Mouse (Mus musculus): ENCODE results near the gene Ccdc175. TPM values are rescaled to one million over a fixed set of nuclear protein-coding genes. Genes with fewer than 3 reads are reported as not detected.

The Ccdc175 gene
- polyA plus RNA-seq, 1 experiment, result not detected

- no peak overlapping the region for H3K4me3 ChIP-seq (ENCODE audit: insufficient read depth, low read depth, low read length)
- H3K27ac ChIP-seq (replicated peaks; ENCODE audit: low read depth, low read length), result no peak overlapping the region
- H3K4me1 ChIP-seq (ENCODE audit: control insufficient read depth, insufficient read depth, insufficient read length, low read length), result peaks cover 6% of the 10 kb centered on the region; the same call in 1 of the 2 replicates
These were observed 101.6 kb downstream of the Ccdc175 start for GRCm38 (mm10) chr12:72083265-72083664.

GRCm38 (mm10) chr12:72082370-72082769 is 102.5 kb downstream of the Ccdc175 start:
- H3K4me1 ChIP-seq (ENCODE audit: control insufficient read depth, insufficient read depth, insufficient read length, low read length), result peaks cover 6% of the 10 kb centered on the region; the same call in 1 of the 2 replicates
- H3K4me3 ChIP-seq (ENCODE audit: insufficient read depth, low read depth, low read length), result peak overlapping the region; percentile 17
- no peak overlapping the region for H3K27ac ChIP-seq (replicated peaks; ENCODE audit: low read depth, low read length)

- Histone ChIP-seq H3K4me1 (ENCODE audit: control insufficient read depth, insufficient read depth, insufficient read length, low read length) (peaks cover 6% of the 10 kb centered on the region; the same call in 1 of the 2 replicates), H3K4me3 (ENCODE audit: insufficient read depth, low read depth, low read length) (no peak overlapping the region), H3K27ac (replicated peaks; ENCODE audit: low read depth, low read length) (no peak overlapping the region)
These were observed 102.9 kb downstream of the Ccdc175 start for GRCm38 (mm10) chr12:72081961-72082360.

GRCm38 (mm10) chr12:72078248-72078647 is 106.6 kb downstream of the Ccdc175 start:
- no peak overlapping the region for H3K4me3 ChIP-seq (ENCODE audit: insufficient read depth, low read depth, low read length)
- H3K4me1 ChIP-seq (ENCODE audit: control insufficient read depth, insufficient read depth, insufficient read length, low read length), result 0 out of 2 replicates have a peak, but pooled peaks cover 2% of the 10 kb centered on the region

GRCm38 (mm10) chr12:72070327-72071269 is 114.2 kb downstream of the Ccdc175 start, which contains the start of gene Gpr135:
Gene Gpr135 (minus strand): TSS chr12:72071125.
- H3K27ac ChIP-seq (replicated peaks; ENCODE audit: low read depth, low read length), result no peak within 1 kb of the TSS
- peak within 1 kb of the TSS; percentile 61 for H3K4me3 ChIP-seq (ENCODE audit: insufficient read depth, low read depth, low read length)
- no peaks in the 10 kb centered on the region; the same call in 1 of the 2 replicates for H3K4me1 ChIP-seq (ENCODE audit: control insufficient read depth, insufficient read depth, insufficient read length, low read length)

More at GRCm38 (mm10) chr12:72078248-72078647, 106.6 kb downstream of the Ccdc175 start:
- peak overlapping the region; percentile 31 for H3K27ac ChIP-seq (replicated peaks; ENCODE audit: low read depth, low read length)

- H3K4me3 ChIP-seq (ENCODE audit: insufficient read depth, low read depth, low read length), result peak overlapping the region; percentile 51
- no peaks in the 10 kb centered on the region; the same call in 1 of the 2 replicates for H3K4me1 ChIP-seq (ENCODE audit: control insufficient read depth, insufficient read depth, insufficient read length, low read length)
- H3K27ac ChIP-seq (replicated peaks; ENCODE audit: low read depth, low read length), result no peak overlapping the region
These were observed 115.1 kb downstream of the Ccdc175 start for GRCm38 (mm10) chr12:72069626-72070326.

- H3K27ac ChIP-seq (replicated peaks; ENCODE audit: low read depth, low read length), result no peak overlapping the region
- H3K4me3 ChIP-seq (ENCODE audit: insufficient read depth, low read depth, low read length), result no peak overlapping the region
- H3K4me1 ChIP-seq (ENCODE audit: control insufficient read depth, insufficient read depth, insufficient read length, low read length), result no peaks in the 10 kb centered on the region
These were observed 127.0 kb downstream of the Ccdc175 start for GRCm38 (mm10) chr12:72057780-72058179.

- Histone ChIP-seq H3K4me1 (ENCODE audit: control insufficient read depth, insufficient read depth, insufficient read length, low read length) (no peaks in the 10 kb centered on the region), H3K4me3 (ENCODE audit: insufficient read depth, low read depth, low read length) (no peak overlapping the region), H3K27ac (replicated peaks; ENCODE audit: low read depth, low read length) (no peak overlapping the region)
These were observed 131.0 kb downstream of the Ccdc175 start for GRCm38 (mm10) chr12:72053851-72054250.

- Histone ChIP-seq H3K4me1 (ENCODE audit: control insufficient read depth, insufficient read depth, insufficient read length, low read length) (no peaks in the 10 kb centered on the region), H3K27ac (replicated peaks; ENCODE audit: low read depth, low read length) (no peak overlapping the region), H3K4me3 (ENCODE audit: insufficient read depth, low read depth, low read length) (no peak overlapping the region)
These were observed 131.5 kb downstream of the Ccdc175 start for GRCm38 (mm10) chr12:72053303-72053702.

- Histone ChIP-seq H3K27ac (replicated peaks; ENCODE audit: low read depth, low read length) (no peak overlapping the region), H3K4me3 (ENCODE audit: insufficient read depth, low read depth, low read length) (no peak overlapping the region), H3K4me1 (ENCODE audit: control insufficient read depth, insufficient read depth, insufficient read length, low read length) (no peaks in the 10 kb centered on the region)
These were observed 132.3 kb downstream of the Ccdc175 start for GRCm38 (mm10) chr12:72052571-72052970.

Other genes with a start within 250 kb of the Ccdc175 start
- 3.5 and 4.0 TPM in 2 replicates for gene Gpr135, start 113.9 kb downstream of the Ccdc175 start, polyA plus RNA-seq (2012; ENCODE audit: insufficient read depth, insufficient read length, missing spikeins)
- gene L3hypdh, start 99.6 kb downstream of the Ccdc175 start, polyA plus RNA-seq (2012; ENCODE audit: insufficient read depth, insufficient read length, missing spikeins), result 50.1 and 62.8 TPM in 2 replicates
- 32.4 and 36.8 TPM in 2 replicates for gene Jkamp, start 99.4 kb downstream of the Ccdc175 start, polyA plus RNA-seq (2012; ENCODE audit: insufficient read depth, insufficient read length, missing spikeins)
- 0.79 and 1.5 TPM in 2 replicates for gene Rtn1, start 224.0 kb upstream of the Ccdc175 start, polyA plus RNA-seq (2012; ENCODE audit: insufficient read depth, insufficient read length, missing spikeins)